Mouse (Mus musculus) fat pad, adult 2 months (tissue): ENCODE results near the gene Eml3.
A peak's percentile ranks its signal among the peaks of the same experiment; 100 is the strongest.
"Not testable (repeated sequence)": the region's sequence is repeated elsewhere in the genome, so short reads cannot be mapped to it uniquely, and the experiment has no call there.

Experiments used
- DNase-seq: peaks from one replicate; pipeline ENCODE4 v3.0.0-alpha.2; 2011; ENCODE audit warnings: low read depth, low spot score; ENCODE audit errors: extremely low read depth

Eml3 gene

DNA sequence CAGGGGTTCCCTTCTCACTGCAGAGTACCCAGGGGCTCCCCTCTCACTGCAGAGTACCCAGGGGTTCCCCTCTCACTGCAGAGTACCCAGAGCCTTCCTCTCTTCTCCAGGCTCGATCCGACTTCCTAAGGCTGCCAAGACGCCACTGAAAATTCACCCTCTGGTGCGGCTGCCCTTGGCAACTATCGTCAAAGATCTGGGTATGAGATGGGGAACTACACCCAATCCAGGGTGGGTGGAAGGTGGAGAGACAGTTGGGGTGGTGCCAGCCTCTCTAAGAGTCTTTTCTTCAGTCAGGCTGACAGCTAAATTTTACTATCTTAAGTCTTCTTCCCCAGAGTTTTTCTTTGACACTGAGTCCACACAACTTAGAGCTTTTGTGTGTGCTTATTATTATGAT lies 20.8 kb downstream of the Eml3 start:
- DNase-seq: no peak

DNA sequence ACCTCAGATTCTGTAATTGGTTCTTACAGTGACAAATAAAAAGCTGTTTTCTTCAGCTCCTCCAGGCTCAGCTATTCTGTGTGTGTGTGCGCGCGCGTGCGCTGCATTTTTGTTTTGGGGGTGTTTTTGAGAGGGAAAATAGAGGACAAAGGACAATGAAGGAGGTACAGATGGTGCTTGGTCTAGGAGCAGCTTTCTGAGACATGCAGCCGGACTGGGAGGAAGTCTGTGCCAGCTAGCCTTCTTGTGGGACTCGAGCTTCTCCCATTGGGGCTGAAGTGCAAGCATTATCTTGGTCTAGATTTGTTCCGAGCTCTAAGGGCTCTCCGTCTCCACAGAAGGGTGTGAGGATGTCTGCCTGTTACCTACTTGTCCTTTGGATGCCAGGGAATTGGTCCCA lies 22.9 kb downstream of the Eml3 start:
- no peak for DNase-seq

- DNase-seq: peak; percentile 93
Observed at GRCm38 (mm10) chr19:8953135-8954039, 24.0 kb downstream of the Eml3 start, which contains the start of gene Tut1. Gene Tut1, plus strand, starts transcription at chr19:8953847.

- DNase-seq: no peak
Observed at GRCm38 (mm10) chr19:8954171-8954570, 24.8 kb downstream of the Eml3 start.

GRCm38 (mm10) chr19:8962256-8962655 lies 32.9 kb downstream of the Eml3 start:
- DNase-seq: no peak

GRCm38 (mm10) chr19:8965075-8965474 lies 35.7 kb downstream of the Eml3 start:
- DNase-seq: no peak

DNA sequence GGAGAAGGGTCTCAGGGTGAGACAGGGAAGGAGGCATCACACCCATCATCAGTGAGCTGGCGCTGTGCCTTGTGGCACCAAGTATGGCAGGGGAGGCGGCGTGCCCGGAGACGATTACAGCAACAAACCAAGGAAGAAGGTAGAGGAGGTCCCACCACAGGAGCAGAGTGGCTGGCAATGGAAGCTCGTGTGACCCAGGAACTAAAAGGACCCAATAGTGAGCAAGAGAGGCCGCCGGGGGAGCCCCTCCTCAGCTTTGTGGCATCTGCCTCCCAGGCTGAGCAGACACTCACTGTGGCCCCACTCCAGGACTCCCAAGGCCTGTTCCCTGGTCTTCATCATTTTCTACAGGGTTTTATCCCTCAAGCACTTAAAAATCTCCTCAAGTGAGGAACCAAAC lies 36.4 kb downstream of the Eml3 start:
- DNase-seq: no peak

GRCm38 (mm10) chr19:8966198-8966589 lies 36.8 kb downstream of the Eml3 start:
- no peak for DNase-seq

DNA sequence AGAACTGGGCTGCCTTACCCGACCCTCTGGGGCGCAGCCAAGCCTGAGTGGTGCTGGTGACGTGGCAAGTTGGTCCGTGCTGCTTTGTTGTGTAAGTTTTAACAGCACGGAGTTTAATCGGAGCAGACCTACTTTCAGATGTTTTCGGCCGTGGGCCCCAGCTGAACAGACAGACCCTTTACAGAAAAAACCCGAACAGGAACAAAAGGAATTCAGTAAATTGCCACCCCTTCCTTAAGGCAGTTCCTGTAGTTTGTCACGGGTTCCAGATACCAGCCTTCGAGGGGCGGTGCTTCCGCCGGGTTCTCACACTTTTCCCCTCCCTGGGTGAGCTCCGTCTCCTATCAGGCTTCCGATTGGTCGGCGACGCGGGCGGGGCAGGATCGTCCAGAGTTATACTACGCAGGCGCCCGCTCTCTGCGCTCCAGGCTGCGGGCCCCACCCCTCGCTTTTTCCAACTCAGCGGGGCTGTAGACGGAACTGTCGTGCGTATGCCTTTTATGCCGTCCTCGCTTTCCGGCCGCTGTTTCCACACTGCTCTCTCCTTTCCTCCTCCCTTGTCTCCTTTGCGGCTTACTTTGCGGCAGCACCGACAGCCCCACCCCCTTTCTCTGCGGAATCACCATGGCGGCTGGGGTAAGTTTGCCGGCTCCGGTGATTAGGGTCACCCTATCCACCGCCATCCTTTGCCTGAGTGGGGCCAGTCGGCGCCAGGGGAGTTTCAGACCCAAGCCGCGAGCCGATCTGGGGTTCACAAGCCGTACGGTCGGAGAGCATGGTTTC lies 37.4 kb downstream of the Eml3 start, which contains the start of gene Eef1g:
TSS of gene Eef1g (plus strand) at position 452 of the 783 bp plus-strand sequence.
- DNase-seq: peak; percentile 91

DNA sequence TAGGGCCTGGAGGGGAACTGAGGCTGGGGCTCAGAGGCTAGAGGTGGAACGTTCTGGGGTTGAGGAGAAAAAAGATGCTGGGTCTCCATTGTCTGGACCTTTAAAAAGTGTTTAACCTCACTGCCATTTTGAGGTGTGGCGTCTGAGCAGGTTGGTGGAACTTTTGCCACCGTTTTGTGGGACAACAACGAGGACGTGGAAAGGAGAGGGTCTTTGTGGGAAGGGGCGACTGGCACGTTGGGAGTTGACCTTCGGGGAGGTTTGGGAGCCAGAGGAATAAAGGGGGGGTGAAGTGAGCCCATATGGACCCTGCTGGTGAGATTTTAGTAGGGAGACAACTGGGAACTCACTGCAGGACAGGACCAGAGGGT lies 38.0 kb downstream of the Eml3 start:
- DNase-seq: no peak

DNA sequence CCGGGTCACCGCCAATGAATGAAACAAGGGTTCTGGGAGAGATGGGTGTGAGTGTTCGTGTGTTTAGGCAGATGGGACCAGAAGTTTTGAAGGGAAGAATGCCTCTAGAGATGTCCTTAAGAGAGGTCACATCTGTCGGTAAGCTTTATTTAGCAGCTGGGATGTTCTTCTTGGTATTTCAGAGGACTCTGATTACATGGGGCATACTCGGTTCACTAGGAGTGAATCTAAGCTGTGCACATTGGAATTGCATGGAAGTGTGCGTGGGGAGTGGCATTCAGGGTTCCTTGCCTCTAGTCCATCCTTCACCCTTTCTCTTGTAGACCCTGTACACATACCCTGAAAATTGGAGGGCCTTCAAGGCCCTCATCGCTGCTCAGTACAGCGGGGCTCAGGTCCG lies 38.5 kb downstream of the Eml3 start:
- DNase-seq: no peak

- not testable (repeated sequence) for DNase-seq
Observed at GRCm38 (mm10) chr19:8972491-8972890, 43.1 kb downstream of the Eml3 start.

GRCm38 (mm10) chr19:8974638-8975037 lies 45.3 kb downstream of the Eml3 start:
- no peak for DNase-seq

DNA sequence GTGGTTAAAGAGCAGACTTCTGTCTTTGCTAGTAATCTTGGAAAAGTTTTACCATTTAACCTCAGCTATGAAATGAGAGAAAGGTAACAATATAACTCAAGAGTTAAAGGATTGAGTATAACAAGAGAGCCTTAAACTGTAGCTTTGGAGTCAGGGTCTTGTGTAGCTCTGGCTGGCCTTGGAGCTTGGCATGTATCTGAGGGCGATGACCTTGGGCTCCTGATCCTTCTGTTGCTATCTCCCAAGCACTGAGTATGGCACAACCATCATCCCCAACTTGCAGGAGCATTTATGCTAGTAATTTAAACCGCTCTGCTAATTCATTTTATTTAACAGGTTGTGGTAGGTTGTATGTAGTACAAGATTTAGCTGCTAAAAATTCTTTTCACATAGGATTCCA lies 46.1 kb downstream of the Eml3 start:
- DNase-seq: no peak

GRCm38 (mm10) chr19:8976535-8976934 lies 47.2 kb downstream of the Eml3 start:
- DNase-seq: no peak

DNA sequence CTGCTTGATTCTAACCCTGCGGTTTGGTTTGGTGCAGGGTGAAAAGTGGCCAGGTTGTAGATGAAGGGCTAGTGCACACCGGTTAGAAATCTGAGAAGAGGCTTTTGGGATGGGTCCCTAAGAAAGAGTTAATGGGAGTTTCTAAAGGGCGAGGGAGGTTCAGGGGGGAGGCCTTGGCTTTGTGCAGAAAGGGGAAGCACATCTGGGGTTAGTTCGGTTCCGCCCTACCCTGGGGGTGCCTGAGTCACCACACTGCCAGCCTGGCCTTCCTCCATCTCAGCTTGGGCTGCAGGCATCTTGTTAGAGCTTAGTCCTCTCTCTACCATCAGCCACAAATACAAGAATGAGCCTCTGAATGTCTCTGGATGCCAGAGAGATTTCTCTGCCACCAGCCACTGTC lies 51.4 kb downstream of the Eml3 start:
- no peak for DNase-seq

DNA sequence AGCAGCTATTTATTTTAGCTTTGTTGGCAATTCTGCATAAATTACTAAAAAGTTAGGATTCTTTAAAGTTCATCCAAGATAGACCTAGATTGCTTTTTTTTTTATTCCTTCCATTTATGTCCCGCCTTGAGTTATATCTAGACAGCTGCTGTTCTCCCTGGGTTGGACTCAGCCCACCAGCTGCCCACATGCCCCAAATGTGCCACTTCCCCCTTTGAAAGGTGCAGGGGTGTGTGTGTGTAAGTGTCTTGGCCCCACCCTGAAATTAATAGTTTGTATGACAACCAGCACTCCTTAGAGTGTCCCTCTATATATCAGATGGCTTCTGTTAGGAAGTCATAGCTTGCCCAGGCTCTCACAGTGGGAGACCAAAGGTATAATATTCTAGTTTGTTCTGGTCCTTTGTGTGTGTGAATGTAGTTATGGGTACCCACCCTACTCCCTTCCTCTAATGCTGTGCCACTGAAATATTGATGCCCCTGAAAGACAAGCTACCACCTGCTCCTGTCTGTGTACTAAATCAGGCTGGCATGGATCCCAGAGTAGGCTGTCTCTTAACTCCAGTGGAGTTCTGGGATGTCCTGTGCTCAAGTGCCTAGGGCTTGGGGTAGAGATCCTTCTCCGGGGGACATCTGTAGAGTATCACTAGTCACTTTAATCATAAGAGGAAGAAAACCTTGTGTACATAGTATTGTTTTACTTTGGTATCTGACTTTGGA lies 52.3 kb downstream of the Eml3 start:
- DNase-seq: no peak

- no peak for DNase-seq
Observed at GRCm38 (mm10) chr19:8982303-8983149, 53.2 kb downstream of the Eml3 start.

DNA sequence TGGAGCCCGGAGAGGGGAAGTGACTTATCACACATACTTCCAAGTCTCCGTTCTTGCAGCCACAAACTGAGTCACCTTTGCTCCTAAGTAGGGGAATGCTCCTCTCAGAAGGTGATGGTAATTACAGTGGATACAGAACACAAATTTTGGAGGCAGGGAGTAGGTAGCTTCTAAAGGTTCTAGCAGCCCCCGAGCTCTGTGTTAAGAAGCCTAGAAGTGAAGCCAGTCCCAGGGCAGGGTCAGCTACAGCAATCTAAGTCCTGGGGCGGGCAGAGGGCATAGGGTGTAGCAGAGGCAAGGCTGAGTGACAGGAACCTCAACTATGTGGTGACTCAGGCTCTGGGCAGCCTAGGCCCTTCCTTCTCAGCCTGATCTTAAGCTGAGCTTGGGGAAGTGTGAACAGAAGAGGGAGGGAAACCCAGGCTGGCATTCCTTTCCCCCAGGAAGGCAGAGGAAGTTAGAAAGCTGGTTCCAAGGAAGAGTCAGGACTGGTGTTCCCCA lies 53.8 kb downstream of the Eml3 start:
- no peak for DNase-seq

DNA sequence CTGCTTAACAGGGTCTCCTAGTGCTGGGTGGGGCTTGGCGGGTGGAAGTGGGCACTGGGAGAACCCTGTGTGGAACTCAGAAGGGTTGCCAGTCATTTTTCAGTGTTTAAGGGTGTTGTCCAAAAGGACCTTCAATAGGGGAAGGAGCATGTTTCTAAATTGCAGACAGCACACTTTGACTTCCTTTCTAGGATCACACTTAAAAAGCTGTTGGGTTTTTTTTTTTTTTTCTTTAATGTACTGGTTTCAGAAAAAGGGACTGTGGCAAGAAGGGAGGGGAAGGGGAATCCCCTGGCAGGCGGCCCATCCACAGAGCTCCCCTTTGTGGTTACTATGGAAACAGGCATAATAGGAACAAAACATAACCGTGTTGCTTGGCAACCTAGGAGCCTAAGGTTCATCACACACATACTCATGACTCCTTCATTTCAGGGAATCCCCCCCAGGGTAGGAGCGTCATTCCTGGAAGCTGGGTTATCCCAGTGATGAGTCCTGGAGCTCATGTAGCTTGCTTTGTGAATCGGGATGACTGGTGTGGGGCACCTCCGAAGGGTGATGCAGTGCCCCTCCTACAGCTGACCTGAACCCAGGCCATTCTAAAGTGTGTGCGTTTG lies 55.0 kb downstream of the Eml3 start:
- DNase-seq: no peak
